Mouse (Mus musculus) gastrocnemius, postnatal 14 days (tissue): ENCODE results near the gene Gm20806. TPM values are rescaled to one million over a fixed set of nuclear protein-coding genes. Genes with fewer than 3 reads are reported as not detected.
"Not testable (repeated sequence)": the region's sequence is repeated elsewhere in the genome, so short reads cannot be mapped to it uniquely, and the experiment has no call there.

Source experiments
- DNase-seq: peaks from one replicate; pipeline ENCODE4 v3.0.0; 2021; ENCODE audit warnings: mixed read lengths
- intact Hi-C: fragments of 180-260 bp; cut with DNase I; formaldehyde crosslinking; loops from one replicate; pipeline ENCODE4 v1.15.1; 2025; ENCODE audit warnings: low total_unique reads
- long read RNA-seq, 2 experiments: library from polyadenylated mRNA; stranded (forward); transcript quantifications; one replicate each; pipeline ENCODE4 v2.0.0; 2021
- total RNA-seq, 2 experiments: library from RNA; stranded (reverse); gene quantifications; 2 replicates each; pipeline ENCODE4 v1.2.3; 2021

Gm20806 gene
- not detected for total RNA-seq
- long read RNA-seq, experiment 1, result 0 reads
- long read RNA-seq, experiment 2, result 0 reads

DNA sequence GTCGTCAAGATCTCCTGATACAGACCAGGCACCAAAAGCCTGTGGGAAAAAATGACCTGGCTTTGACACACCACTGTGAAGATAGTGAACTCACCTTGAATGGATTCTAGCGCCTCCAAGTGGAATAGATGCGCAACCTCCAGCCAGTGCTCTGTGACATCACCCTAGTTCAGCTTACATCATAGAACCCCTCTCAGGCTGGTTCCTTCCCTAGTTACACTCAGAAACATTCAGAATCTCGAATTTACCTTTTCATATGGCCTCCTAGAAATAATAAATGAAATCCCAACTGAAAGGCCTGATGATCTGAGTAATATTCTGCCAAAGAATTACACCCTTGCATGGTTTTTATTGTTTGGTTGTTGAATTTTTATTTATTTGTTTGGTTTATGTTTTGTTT, at the start of gene Gm20806:
Gene Gm20806, minus strand, starts transcription at position 101 of the 400 bp plus-strand sequence.
- DNase-seq, intact Hi-C loops: not testable (repeated sequence)
